ENCODE assay signal across 8 mouse cellular contexts in the genomic region with DNA sequence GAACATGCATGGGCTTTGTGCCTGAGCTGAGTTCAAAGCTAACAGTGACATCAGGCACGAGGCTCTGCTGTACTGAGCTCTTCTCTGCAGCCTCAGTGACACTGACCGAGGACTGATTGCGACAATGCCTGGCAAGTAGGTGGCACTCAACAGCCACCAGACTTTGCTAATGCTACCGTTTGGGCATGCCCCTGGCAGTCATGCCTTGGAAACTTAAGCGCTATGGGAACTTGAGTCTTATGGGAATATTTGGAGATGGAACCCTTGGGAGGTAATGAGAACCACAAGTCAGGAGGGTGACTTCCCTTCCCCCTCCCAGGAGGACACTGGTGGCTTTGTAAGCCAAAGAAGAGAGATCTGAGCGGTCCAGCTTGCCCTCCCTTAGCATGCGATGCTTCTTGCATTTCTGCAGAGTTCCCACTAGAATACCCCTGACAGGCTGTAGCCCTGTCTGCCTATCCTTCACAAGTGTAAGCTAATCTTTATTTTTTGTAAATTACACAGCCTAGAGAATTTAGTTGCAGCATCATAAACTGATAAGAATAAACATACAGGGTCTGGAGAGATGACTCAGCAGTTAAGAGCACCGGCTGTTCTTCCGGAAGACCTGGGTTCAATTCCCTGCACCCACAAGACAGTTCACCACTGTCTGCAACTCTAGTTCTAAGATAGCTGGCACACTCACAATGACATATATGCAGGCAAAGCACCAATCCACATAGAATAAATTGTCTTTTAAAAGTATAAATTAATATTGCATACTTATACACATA.
DNase-seq lines count a peak whose midpoint lies in the region; ATAC-seq and TF ChIP-seq lines count a peak whose summit lies in the region.

No protein-coding gene starts in this region.

- no peaks in the 10 kb centered on the region for H3K36me3 ChIP-seq in midbrain, postnatal 0 days (ENCODE audit: insufficient read depth, low read length)
- no peaks in the 10 kb centered on the region for H3K36me3 ChIP-seq in midbrain, embryonic 15.5 days (replicated peaks)
- no peaks in the 10 kb centered on the region for H3K36me3 ChIP-seq in splenic B cell, adult 2 months (ENCODE audit: control insufficient read depth, insufficient read depth, low read length, poor library complexity, severe bottlenecking)
- H3K36me3 ChIP-seq in kidney, embryonic 14.5 days (ENCODE audit: control insufficient read depth, insufficient read depth, low read length): no peaks in the 10 kb centered on the region

- TF ChIP-seq CTCF in midbrain, postnatal 0 days (IDR thresholded peaks at IDR 0.05): peak; percentile 35

- no peak overlapping the region for H3K27ac ChIP-seq in midbrain, postnatal 0 days (ENCODE audit: low read depth, low read length)
- H3K27ac ChIP-seq in midbrain, embryonic 15.5 days: no peak overlapping the region
- no peak overlapping the region for H3K27ac ChIP-seq in kidney, embryonic 14.5 days (ENCODE audit: low read depth, low read length)

- no peaks in the 10 kb centered on the region for H3K27me3 ChIP-seq in midbrain, postnatal 0 days (ENCODE audit: insufficient read depth, low read length)
- no peaks in the 10 kb centered on the region; the same call in 1 of the 2 replicates for H3K27me3 ChIP-seq in midbrain, embryonic 15.5 days (replicated peaks)
- H3K27me3 ChIP-seq in splenic B cell, adult 2 months (ENCODE audit: control insufficient read depth, insufficient read depth, low read length, poor library complexity, severe bottlenecking): peaks cover 2% of the 10 kb centered on the region; the same call in 1 of the 2 replicates
- no peaks in the 10 kb centered on the region for H3K27me3 ChIP-seq in kidney, embryonic 14.5 days (ENCODE audit: control insufficient read depth, insufficient read depth, low read length)

- no peaks in the 10 kb centered on the region for H3K9me3 ChIP-seq in midbrain, postnatal 0 days (ENCODE audit: low read length)
- H3K9me3 ChIP-seq in midbrain, embryonic 15.5 days: no peaks in the 10 kb centered on the region
- no peaks in the 10 kb centered on the region for H3K9me3 ChIP-seq in kidney, embryonic 14.5 days (ENCODE audit: control insufficient read depth, low read length)

- peak; percentile 5 for DNase-seq in adrenal gland, adult 8-10 months
- no peak for DNase-seq in adrenal gland, postnatal 4 days (ENCODE audit: low spot score in 2 of 2)
- peak; percentile 23 for DNase-seq in midbrain, postnatal 0 days (ENCODE audit: low spot score)
- DNase-seq in splenic B cell, adult 2 months (ENCODE audit: low read depth, low spot score): peak; percentile 53
- no peak for DNase-seq in urinary bladder, adult 18-20 months (ENCODE audit: low spot score in 2 of 2)

- no peak overlapping the region for H3K4me2 ChIP-seq in midbrain, postnatal 0 days (ENCODE audit: low read depth, low read length, poor library complexity, severe bottlenecking)
- no peak overlapping the region for H3K4me2 ChIP-seq in midbrain, embryonic 15.5 days
- H3K4me2 ChIP-seq in kidney, embryonic 14.5 days (replicated peaks; ENCODE audit: low read depth, low read length): no peak overlapping the region

- H3K9ac ChIP-seq in midbrain, postnatal 0 days (replicated peaks; ENCODE audit: low read length, poor library complexity, severe bottlenecking): no peak overlapping the region
- no peak overlapping the region for H3K9ac ChIP-seq in midbrain, embryonic 15.5 days
- no peak overlapping the region for H3K9ac ChIP-seq in kidney, embryonic 14.5 days (ENCODE audit: low read depth, low read length)

- 42% methylated on average over 9 of the region's 9 CpGs for WGBS in midbrain, postnatal 0 days
- 38% methylated on average over 9 of the region's 9 CpGs for WGBS in midbrain, embryonic 15.5 days
- 51% methylated on average over 9 of the region's 9 CpGs for WGBS in kidney, embryonic 14.5 days

- no peak overlapping the region for H3K4me3 ChIP-seq in midbrain, postnatal 0 days (ENCODE audit: low read depth, low read length)
- H3K4me3 ChIP-seq in midbrain, embryonic 15.5 days: no peak overlapping the region
- no peak overlapping the region for H3K4me3 ChIP-seq in kidney, embryonic 14.5 days (ENCODE audit: low read length)

- no peaks in the 10 kb centered on the region for H3K4me1 ChIP-seq in midbrain, postnatal 0 days (ENCODE audit: insufficient read depth, low read length)
- H3K4me1 ChIP-seq in midbrain, embryonic 15.5 days: no peaks in the 10 kb centered on the region
- no peaks in the 10 kb centered on the region for H3K4me1 ChIP-seq in kidney, embryonic 14.5 days (ENCODE audit: control insufficient read depth, insufficient read depth, low read length)

- ATAC-seq in midbrain, postnatal 0 days (ENCODE audit: low FRiP score): no peak
- no peak for ATAC-seq in midbrain, embryonic 15.5 days (replicated peaks)
- peak; percentile 39 for ATAC-seq in common myeloid progenitor, adult 5-6 weeks (replicated peaks; ENCODE audit: low read depth, poor library complexity, severe bottlenecking)
- ATAC-seq in kidney, embryonic 14.5 days (ENCODE audit: low FRiP score, low TSS enrichment): no peak

Comparison
In these comparisons a context has a peak if more than half of its experiments do, and no peak if none do; other contexts are left out.
1. DNase-seq: peak in adrenal gland, adult 8-10 months (single experiment), midbrain, postnatal 0 days (single experiment) and splenic B cell, adult 2 months (single experiment); none in adrenal gland, postnatal 4 days (0 of 2) and urinary bladder, adult 18-20 months (0 of 2).